Mouse (Mus musculus): Measurements from ENCODE around the gene Dbp. TPM values are rescaled to one million over a fixed set of nuclear protein-coding genes. Genes with fewer than 3 reads are reported as not detected.

Dbp gene
- total RNA-seq, 2 experiments from 2014 or later, result 1.7 to 4.0 TPM

- no peak for ATAC-seq (replicated peaks; ENCODE audit: poor library complexity, severe bottlenecking)
These were observed 12.5 kb upstream of the Dbp start for GRCm38 (mm10) chr7:45692364-45692763.

- no peak for ATAC-seq (replicated peaks; ENCODE audit: poor library complexity, severe bottlenecking)
These were observed 10.8 kb upstream of the Dbp start, which contains the start of gene Sec1 for GRCm38 (mm10) chr7:45693921-45694591. TSS of gene Sec1 (minus strand) at chr7:45694402.

GRCm38 (mm10) chr7:45695098-45695497 lies 9.8 kb upstream of the Dbp start:
- ATAC-seq (replicated peaks; ENCODE audit: poor library complexity, severe bottlenecking), result no peak

- ATAC-seq (replicated peaks; ENCODE audit: poor library complexity, severe bottlenecking), result no peak
These were observed 7.0 kb upstream of the Dbp start for GRCm38 (mm10) chr7:45697894-45698293.

GRCm38 (mm10) chr7:45699523-45700141 lies 5.3 kb upstream of the Dbp start, which contains the start of gene Car11:
TSS of gene Car11 (plus strand) at chr7:45699843.
- ATAC-seq (replicated peaks; ENCODE audit: poor library complexity, severe bottlenecking), result no peak

- 0 out of 2 replicates have a peak, but pooled peaks have one; percentile 11 for ATAC-seq (replicated peaks; ENCODE audit: poor library complexity, severe bottlenecking)
These were observed 4.4 kb upstream of the Dbp start for GRCm38 (mm10) chr7:45700301-45701015.

- ATAC-seq (replicated peaks; ENCODE audit: poor library complexity, severe bottlenecking), result no peak
These were observed 3.8 kb upstream of the Dbp start for GRCm38 (mm10) chr7:45701072-45701471.

GRCm38 (mm10) chr7:45701607-45702006 lies 3.3 kb upstream of the Dbp start:
- no peak for ATAC-seq (replicated peaks; ENCODE audit: poor library complexity, severe bottlenecking)

GRCm38 (mm10) chr7:45702316-45702715 lies 2.6 kb upstream of the Dbp start:
- ATAC-seq (replicated peaks; ENCODE audit: poor library complexity, severe bottlenecking), result no peak

GRCm38 (mm10) chr7:45702809-45703520 lies 1.9 kb upstream of the Dbp start:
- ATAC-seq (replicated peaks; ENCODE audit: poor library complexity, severe bottlenecking), result no peak

GRCm38 (mm10) chr7:45703521-45704033 lies 1.3 kb upstream of the Dbp start:
- ATAC-seq (replicated peaks; ENCODE audit: poor library complexity, severe bottlenecking), result no peak

GRCm38 (mm10) chr7:45704046-45704559 lies 785 bp upstream of the Dbp start:
- ATAC-seq (replicated peaks; ENCODE audit: poor library complexity, severe bottlenecking), result peak; percentile 9; the same call in 1 of the 2 replicates

- ATAC-seq (replicated peaks; ENCODE audit: poor library complexity, severe bottlenecking), result no peak
These were observed 566 bp downstream of the Dbp start for GRCm38 (mm10) chr7:45705443-45705864.

GRCm38 (mm10) chr7:45705873-45706281 lies 989 bp downstream of the Dbp start:
- ATAC-seq (replicated peaks; ENCODE audit: poor library complexity, severe bottlenecking), result no peak

GRCm38 (mm10) chr7:45706721-45707241 lies 1.9 kb downstream of the Dbp start:
- ATAC-seq (replicated peaks; ENCODE audit: poor library complexity, severe bottlenecking), result peak; percentile 25

GRCm38 (mm10) chr7:45707375-45707967 lies 2.6 kb downstream of the Dbp start:
- peak; percentile 48 for ATAC-seq (replicated peaks; ENCODE audit: poor library complexity, severe bottlenecking)

GRCm38 (mm10) chr7:45708221-45708761 lies 3.4 kb downstream of the Dbp start:
- no peak for ATAC-seq (replicated peaks; ENCODE audit: poor library complexity, severe bottlenecking)

GRCm38 (mm10) chr7:45709036-45709435 lies 4.1 kb downstream of the Dbp start:
- no peak for ATAC-seq (replicated peaks; ENCODE audit: poor library complexity, severe bottlenecking)

- ATAC-seq (replicated peaks; ENCODE audit: poor library complexity, severe bottlenecking), result no peak
These were observed 4.9 kb downstream of the Dbp start for GRCm38 (mm10) chr7:45709677-45710355.

All from granulocyte monocyte progenitor cell, adult 5-6 weeks (primary cell).